In the genomic region with DNA sequence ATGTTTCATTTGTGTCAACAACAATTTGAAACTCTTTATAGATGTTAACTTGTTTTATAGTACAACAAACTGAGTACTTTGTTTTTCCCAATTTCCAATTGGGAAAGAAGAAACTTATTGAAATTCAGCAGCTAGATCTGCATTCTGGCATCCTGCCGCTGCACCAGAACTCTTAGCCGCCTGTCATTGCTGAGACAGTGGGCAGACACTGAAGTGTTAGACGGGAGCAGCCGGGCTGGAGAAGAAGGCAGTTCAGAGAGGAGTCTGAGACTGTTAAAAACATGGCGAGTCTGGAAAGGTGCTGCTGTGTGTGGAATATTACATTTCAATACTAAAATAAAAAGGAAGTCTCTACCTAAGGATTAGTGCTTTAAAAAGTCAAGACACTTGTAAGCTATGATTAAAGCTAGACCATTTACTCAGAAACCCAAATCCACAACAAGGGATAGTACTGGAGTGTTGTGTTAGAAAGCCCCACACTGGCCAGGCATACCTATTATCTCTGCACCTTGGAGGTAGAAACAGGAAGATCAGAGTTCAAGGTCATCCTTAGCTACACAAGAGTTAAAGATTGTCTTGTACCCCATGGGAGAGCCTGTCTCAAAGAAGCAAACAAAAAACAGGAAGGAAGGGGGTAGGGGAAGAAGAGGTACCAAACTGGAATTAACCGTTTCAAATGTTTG, we compare ENCODE assay signal across 14 mouse cellular contexts. TPM values are rescaled to one million over a fixed set of nuclear protein-coding genes. Genes with fewer than 3 reads are reported as not detected.
A peak's percentile ranks its signal among the peaks of the same experiment; 100 is the strongest.
DNase-seq lines count a peak whose midpoint lies in the region; ATAC-seq and TF ChIP-seq lines count a peak whose summit lies in the region.
"Had no signal": no experiment of that assay in that cellular context is flagged by ENCODE, and none has a peak within 500 bp of the region (broad histone marks: within the 10 kb centered on the region; RNA-seq: fewer than 3 reads in every experiment).

No protein-coding gene starts in this region.

- no peaks in the 10 kb centered on the region for H3K9me3 ChIP-seq in midbrain, embryonic 16.5 days (replicated peaks; ENCODE audit: control insufficient read depth, low read length, poor library complexity, severe bottlenecking)
- H3K9me3 ChIP-seq in midbrain, embryonic 10.5 days (replicated peaks): no peaks in the 10 kb centered on the region
- H3K9me3 ChIP-seq: embryonic facial prominence, embryonic 12.5 days had no signal

- H3K4me2 ChIP-seq in midbrain, embryonic 16.5 days (ENCODE audit: low read length): no peak overlapping the region
- H3K4me2 ChIP-seq: embryonic facial prominence, embryonic 12.5 days had no signal

- no peak overlapping the region for H3K9ac ChIP-seq in midbrain, embryonic 16.5 days (ENCODE audit: low read depth, low read length)
- H3K9ac ChIP-seq: embryonic facial prominence, embryonic 12.5 days had no signal

- 58% methylated on average over 6 of the region's 6 CpGs for WGBS in midbrain, embryonic 16.5 days
- WGBS in midbrain, embryonic 10.5 days: 81% methylated on average over 6 of the region's 6 CpGs

- H3K4me3 ChIP-seq in gastrocnemius, adult 2 months: no peak overlapping the region
- H3K4me3 ChIP-seq in midbrain, embryonic 16.5 days (ENCODE audit: low read depth, low read length): no peak overlapping the region
- no peak overlapping the region for H3K4me3 ChIP-seq in midbrain, embryonic 10.5 days
- H3K4me3 ChIP-seq: embryonic facial prominence, embryonic 12.5 days had no signal

- TF ChIP-seq CTCF in gastrocnemius, adult 2 months (IDR thresholded peaks at IDR 0.05): no peak

- peaks cover 18% of the 10 kb centered on the region for H3K4me1 ChIP-seq in midbrain, embryonic 16.5 days (ENCODE audit: control insufficient read depth, insufficient read depth, low read length)
- H3K4me1 ChIP-seq in midbrain, embryonic 10.5 days: peaks cover 12% of the 10 kb centered on the region

- DNase-seq in gastrocnemius, adult 2 months: no peak
- no peak for DNase-seq in gastrocnemius, postnatal 14 days
- DNase-seq in midbrain, embryonic 10.5 days (ENCODE audit: low spot score): no peak
- peak; percentile 23 to 64 for DNase-seq in left cerebral cortex, adult 8-10 months (ENCODE audit: low spot score in 2 of 2)
- DNase-seq in telencephalon, adult 2 months (ENCODE audit: low read depth, low spot score): peak; percentile 60
- DNase-seq in spleen, postnatal 10 days (ENCODE audit: low spot score in 2 of 2): no peak
- no peak for DNase-seq in urinary bladder, postnatal 4 days (ENCODE audit: low spot score in 2 of 2)
- DNase-seq: adrenal gland, postnatal 36 days; heart, postnatal 14 days; kidney, postnatal 10 days; lung, adult 2 months; thymus, postnatal 14 days had no signal

- H3K27me3 ChIP-seq in midbrain, embryonic 16.5 days (ENCODE audit: control insufficient read depth, insufficient read depth, low read depth, low read length): no peaks in the 10 kb centered on the region
- H3K27me3 ChIP-seq in midbrain, embryonic 10.5 days (ENCODE audit: low read depth, poor library complexity, severe bottlenecking): no peaks in the 10 kb centered on the region
- H3K27me3 ChIP-seq: embryonic facial prominence, embryonic 12.5 days had no signal

- intact Hi-C loops in gastrocnemius, adult 2 months (cut with DNase I): loop anchor here (5.0 kb wide), 1 partner anchor 130 kb away; no protein-coding TSS in a partner anchor
- intact Hi-C loops in gastrocnemius, postnatal 14 days (cut with DNase I; ENCODE audit: low total_unique reads): no loop called here

- H3K27ac ChIP-seq in gastrocnemius, adult 2 months: peak overlapping the region; percentile 6; the same call in 1 of the 2 replicates
- H3K27ac ChIP-seq in midbrain, embryonic 16.5 days (ENCODE audit: low read length): peak overlapping the region; percentile 41; the same call in 1 of the 2 replicates
- no peak overlapping the region for H3K27ac ChIP-seq in midbrain, embryonic 10.5 days (replicated peaks)
- H3K27ac ChIP-seq: embryonic facial prominence, embryonic 12.5 days had no signal

- no peak for ATAC-seq in midbrain, embryonic 16.5 days

- 0 out of 2 replicates have a peak, but pooled peaks cover 2% of the 10 kb centered on the region for H3K36me3 ChIP-seq in midbrain, embryonic 16.5 days (ENCODE audit: control insufficient read depth, insufficient read depth, low read length)
- 0 out of 2 replicates have a peak, but pooled peaks cover 7% of the 10 kb centered on the region for H3K36me3 ChIP-seq in midbrain, embryonic 10.5 days
- H3K36me3 ChIP-seq: embryonic facial prominence, embryonic 12.5 days had no signal

RNA-seq across cellular contexts. Expression of gene Relt, which starts 46.3 kb away (rescaled TPM):
- 10 to 100 TPM in 1 of 2 experiments, 1 to 10 TPM in 1; 9.5 to 19.8 TPM for total RNA-seq in gastrocnemius, adult 2 months (2021)
- 10 to 100 TPM in 1 of 2 experiments, 1 to 10 TPM in 1; 5.4 to 16.3 TPM for total RNA-seq in gastrocnemius, postnatal 14 days (2021)
- 5.0 and 5.4 TPM in 2 replicates for polyA plus RNA-seq in midbrain, embryonic 16.5 days (2015; fragmentation: Nextera tagmentation; extraction: Ambion mirVana)
- polyA plus RNA-seq in midbrain, embryonic 10.5 days (2016; fragmentation: Nextera tagmentation; extraction: Ambion mirVana): 4.3 and 5.2 TPM in 2 replicates
- 10 to 100 TPM; 16.7 to 18.9 (median 17.8) TPM for total RNA-seq in left cerebral cortex, adult 8-10 months (2022)

Comparison
In these comparisons a context has a peak if more than half of its experiments do, and no peak if none do; other contexts are left out.
1. DNase-seq: peak in left cerebral cortex, adult 8-10 months (2 of 2) and telencephalon, adult 2 months (single experiment); none in gastrocnemius, adult 2 months (single experiment), gastrocnemius, postnatal 14 days (single experiment), midbrain, embryonic 10.5 days (single experiment), spleen, postnatal 10 days (0 of 2) and urinary bladder, postnatal 4 days (0 of 2).